Mouse (Mus musculus) layer of hippocampus, postnatal 25 days (tissue): ENCODE measurements around the gene Gm37419. TPM values are rescaled to one million over a fixed set of nuclear protein-coding genes. Genes with fewer than 3 reads are reported as not detected.
A peak's percentile ranks its signal among the peaks of the same experiment; 100 is the strongest.

Experiments used
- DNase-seq, 2 experiments: peaks; one replicate each; pipeline ENCODE4 v3.0.0; 2022; ENCODE audit warnings: mixed read lengths in 2 of 2, low spot score in 1 of 2; ENCODE audit errors: extremely low spot score in 1 of 2
- total RNA-seq, 2 experiments: library from RNA; stranded (reverse); gene quantifications; 2 replicates each; pipeline ENCODE4 v1.2.3; 2021

The Gm37419 gene
- total RNA-seq, 2 experiments from 2014 or later, result not detected

- DNase-seq, result no peak
Measured at GRCm38 (mm10) chr16:23978495-23978894, 9.8 kb upstream of the Gm37419 start.

GRCm38 (mm10) chr16:23979446-23979845 is 8.8 kb upstream of the Gm37419 start:
- DNase-seq, result no peak

- no peak for DNase-seq
Measured at GRCm38 (mm10) chr16:23980201-23980870, 7.9 kb upstream of the Gm37419 start.

GRCm38 (mm10) chr16:23980991-23981720 is 7.1 kb upstream of the Gm37419 start:
- DNase-seq, result no peak

- peak in 1 of 2 experiments; percentile 49 for DNase-seq
Measured at GRCm38 (mm10) chr16:23981925-23982851, 6.1 kb upstream of the Gm37419 start.

- DNase-seq, result peak; percentile 51 to 77
Measured at GRCm38 (mm10) chr16:23982891-23983588, 5.2 kb upstream of the Gm37419 start.

GRCm38 (mm10) chr16:23984183-23984582 is 4.1 kb upstream of the Gm37419 start:
- peak; percentile 84 to 96 for DNase-seq

- peak in 1 of 2 experiments; percentile 54 for DNase-seq
Measured at GRCm38 (mm10) chr16:23984760-23985466, 3.4 kb upstream of the Gm37419 start.

GRCm38 (mm10) chr16:23985467-23985861 is 2.8 kb upstream of the Gm37419 start:
- DNase-seq, result peak in 1 of 2 experiments; percentile 68

GRCm38 (mm10) chr16:23986176-23986575 is 2.1 kb upstream of the Gm37419 start:
- no peak for DNase-seq

GRCm38 (mm10) chr16:23986871-23987270 is 1.4 kb upstream of the Gm37419 start:
- DNase-seq, result no peak

- no peak for DNase-seq
Measured at GRCm38 (mm10) chr16:23987341-23988156, 733 bp upstream of the Gm37419 start.

- DNase-seq, result no peak
Measured at GRCm38 (mm10) chr16:23988157-23988465, 171 bp upstream of the Gm37419 start.

GRCm38 (mm10) chr16:23989209-23990160 is 1.2 kb downstream of the Gm37419 start:
- no peak for DNase-seq

- DNase-seq, result no peak
Measured at GRCm38 (mm10) chr16:23990161-23990970, 2.1 kb downstream of the Gm37419 start.

GRCm38 (mm10) chr16:23991170-23991569 is 2.9 kb downstream of the Gm37419 start:
- DNase-seq, result peak; percentile 91 to 99
